Comparison of ENCODE assay signal across 8 mouse cellular contexts in genomic region chr5:90903339-90904020, GRCm38 (mm10). TPM values are rescaled to one million over a fixed set of nuclear protein-coding genes. Genes with fewer than 3 reads are reported as not detected.
DNase-seq lines count a peak whose midpoint lies in the region; ATAC-seq lines count a peak whose summit lies in the region.

Gene Cxcl2, plus strand, starts transcription at chr5:90903871.

- no peak within 1 kb of the TSS for H3K27ac ChIP-seq in kidney, embryonic 14.5 days (ENCODE audit: low read depth, low read length)
- H3K27ac ChIP-seq in forebrain, embryonic 14.5 days (ENCODE audit: low read depth, low read length) = no peak within 1 kb of the TSS
- H3K27ac ChIP-seq in limb, embryonic 13.5 days = no peak within 1 kb of the TSS

- WGBS in kidney, embryonic 14.5 days = 9% methylated on average over 22 of the region's 22 CpGs
- WGBS in forebrain, embryonic 14.5 days = 7% methylated on average over 22 of the region's 22 CpGs
- 12% methylated on average over 22 of the region's 22 CpGs for WGBS in limb, embryonic 13.5 days

- ATAC-seq in kidney, embryonic 14.5 days (ENCODE audit: low FRiP score, low TSS enrichment) = peak; percentile 85
- peak; percentile 62 for ATAC-seq in forebrain, embryonic 14.5 days
- ATAC-seq in limb, embryonic 13.5 days (ENCODE audit: low FRiP score, low read depth) = peak; percentile 49; the same call in 1 of the 2 replicates

- H3K4me1 ChIP-seq in kidney, embryonic 14.5 days (ENCODE audit: control insufficient read depth, insufficient read depth, low read length) = 0 out of 2 replicates have a peak, but pooled peaks cover 4% of the 10 kb centered on the region
- peaks cover 4% of the 10 kb centered on the region; the same call in 1 of the 2 replicates for H3K4me1 ChIP-seq in forebrain, embryonic 14.5 days (ENCODE audit: control insufficient read depth, insufficient read depth, low read length)
- peaks cover 31% of the 10 kb centered on the region for H3K4me1 ChIP-seq in limb, embryonic 13.5 days

- H3K4me3 ChIP-seq in kidney, embryonic 14.5 days (ENCODE audit: low read length) = peak within 1 kb of the TSS; percentile 26
- H3K4me3 ChIP-seq in forebrain, embryonic 14.5 days (ENCODE audit: low read depth, low read length) = peak within 1 kb of the TSS; percentile 22
- peak within 1 kb of the TSS; percentile 37 for H3K4me3 ChIP-seq in limb, embryonic 13.5 days

- no peak for DNase-seq in kidney, postnatal 14 days
- DNase-seq in forebrain, embryonic 14.5 days (ENCODE audit: low spot score) = peak; percentile 25
- DNase-seq in monocyte, adult 2 months (ENCODE audit: low read depth in 1 of 2, low spot score in 2 of 2) = peak; percentile 62 to 66
- no peak for DNase-seq in c-Kit-positive CD71-positive TER-119-positive erythroid progenitor cells, embryonic 14.5 days (ENCODE audit: low spot score)
- no peak for DNase-seq in testis, postnatal 10 days (ENCODE audit: low spot score)
- no peak for DNase-seq in yolk sac, embryonic 10.5 days (ENCODE audit: low spot score)

- peak within 1 kb of the TSS; percentile 60 for H3K4me2 ChIP-seq in kidney, embryonic 14.5 days (replicated peaks; ENCODE audit: low read depth, low read length)
- H3K4me2 ChIP-seq in forebrain, embryonic 14.5 days (ENCODE audit: low read length) = peak within 1 kb of the TSS; percentile 68
- H3K4me2 ChIP-seq in limb, embryonic 13.5 days (replicated peaks) = peak within 1 kb of the TSS; percentile 70

- H3K36me3 ChIP-seq in kidney, embryonic 14.5 days (ENCODE audit: control insufficient read depth, insufficient read depth, low read length) = no peaks in the 10 kb centered on the region
- H3K36me3 ChIP-seq in forebrain, embryonic 14.5 days (ENCODE audit: control insufficient read depth, insufficient read depth, low read length) = no peaks in the 10 kb centered on the region
- H3K36me3 ChIP-seq in limb, embryonic 13.5 days = no peaks in the 10 kb centered on the region

- no peaks in the 10 kb centered on the region; the same call in 1 of the 2 replicates for H3K27me3 ChIP-seq in kidney, embryonic 14.5 days (ENCODE audit: control insufficient read depth, insufficient read depth, low read length)
- H3K27me3 ChIP-seq in forebrain, embryonic 14.5 days (replicated peaks; ENCODE audit: control insufficient read depth, insufficient read depth, low read length) = 0 out of 2 replicates have a peak, but pooled peaks cover 5% of the 10 kb centered on the region
- peaks cover 44% of the 10 kb centered on the region for H3K27me3 ChIP-seq in limb, embryonic 13.5 days

- H3K9me3 ChIP-seq in kidney, embryonic 14.5 days (ENCODE audit: control insufficient read depth, low read length) = no peaks in the 10 kb centered on the region
- H3K9me3 ChIP-seq in forebrain, embryonic 14.5 days (replicated peaks; ENCODE audit: control insufficient read depth, low read length) = no peaks in the 10 kb centered on the region
- no peaks in the 10 kb centered on the region for H3K9me3 ChIP-seq in limb, embryonic 13.5 days

- H3K9ac ChIP-seq in kidney, embryonic 14.5 days (ENCODE audit: low read depth, low read length) = no peak within 1 kb of the TSS; the same call in 1 of the 2 replicates
- peak within 1 kb of the TSS; percentile 32; the same call in 1 of the 2 replicates for H3K9ac ChIP-seq in forebrain, embryonic 14.5 days (ENCODE audit: low read length)
- H3K9ac ChIP-seq in limb, embryonic 13.5 days = no peak within 1 kb of the TSS

RNA-seq across cellular contexts. Expression of gene Cxcl2, which starts in this region (rescaled TPM):
- 0.13 TPM in 1 of 2 replicates, not detected in the other for polyA plus RNA-seq in kidney, embryonic 14.5 days (2014; fragmentation: Nextera tagmentation; extraction: Ambion mirVana)
- not detected in 2 replicates for polyA plus RNA-seq in forebrain, embryonic 14.5 days (2014; fragmentation: Nextera tagmentation; extraction: Ambion mirVana)
- 0.18 and 0.28 TPM in 2 replicates for polyA plus RNA-seq in limb, embryonic 13.5 days (2015; fragmentation: Nextera tagmentation; extraction: Ambion mirVana)

Comparison
In these comparisons a context has a peak if more than half of its experiments do, and no peak if none do; other contexts are left out.
1. Peak in ATAC-seq, H3K4me3 ChIP-seq and H3K4me2 ChIP-seq in kidney, embryonic 14.5 days; RNA of the gene not detected or under 1 TPM.
2. Peak in DNase-seq, ATAC-seq, H3K4me3 ChIP-seq, H3K9ac ChIP-seq and H3K4me2 ChIP-seq in forebrain, embryonic 14.5 days; RNA of the gene not detected or under 1 TPM.
3. Peak in ATAC-seq, H3K4me3 ChIP-seq and H3K4me2 ChIP-seq in limb, embryonic 13.5 days; RNA of the gene not detected or under 1 TPM.
4. DNase-seq: peak in monocyte, adult 2 months (2 of 2); none in kidney, postnatal 14 days (single experiment), c-Kit-positive CD71-positive TER-119-positive erythroid progenitor cells, embryonic 14.5 days (single experiment), testis, postnatal 10 days (single experiment) and yolk sac, embryonic 10.5 days (single experiment).
5. Peak in every context shown above with its lines, with median percentiles within 50 percentile points of each other: ATAC-seq, H3K4me2 ChIP-seq and H3K4me3 ChIP-seq.